Mouse (Mus musculus): ENCODE results near the gene Scg5. TPM values are rescaled to one million over a fixed set of nuclear protein-coding genes. Genes with fewer than 3 reads are reported as not detected.
A peak's percentile ranks its signal among the peaks of the same experiment; 100 is the strongest.

Gene Scg5
- 39.0 and 44.4 TPM in 2 replicates for total RNA-seq (2021)
- long read RNA-seq, experiment 1, transcript Scg5-201 (6 exons, 1,208 nt): major isoform, 55 of 68 reads
- long read RNA-seq, experiment 1, partial matches to known transcripts: 9 of 68 reads
- long read RNA-seq, experiment 1, other reads (novel, unspliced or antisense): 4 of 68 reads
- long read RNA-seq, experiment 2, transcript Scg5-201 (6 exons, 1,208 nt): major isoform, 47 of 62 reads
- long read RNA-seq, experiment 2, partial matches to known transcripts: 11 of 62 reads
- long read RNA-seq, experiment 2, other reads (novel, unspliced or antisense): 4 of 62 reads

DNA sequence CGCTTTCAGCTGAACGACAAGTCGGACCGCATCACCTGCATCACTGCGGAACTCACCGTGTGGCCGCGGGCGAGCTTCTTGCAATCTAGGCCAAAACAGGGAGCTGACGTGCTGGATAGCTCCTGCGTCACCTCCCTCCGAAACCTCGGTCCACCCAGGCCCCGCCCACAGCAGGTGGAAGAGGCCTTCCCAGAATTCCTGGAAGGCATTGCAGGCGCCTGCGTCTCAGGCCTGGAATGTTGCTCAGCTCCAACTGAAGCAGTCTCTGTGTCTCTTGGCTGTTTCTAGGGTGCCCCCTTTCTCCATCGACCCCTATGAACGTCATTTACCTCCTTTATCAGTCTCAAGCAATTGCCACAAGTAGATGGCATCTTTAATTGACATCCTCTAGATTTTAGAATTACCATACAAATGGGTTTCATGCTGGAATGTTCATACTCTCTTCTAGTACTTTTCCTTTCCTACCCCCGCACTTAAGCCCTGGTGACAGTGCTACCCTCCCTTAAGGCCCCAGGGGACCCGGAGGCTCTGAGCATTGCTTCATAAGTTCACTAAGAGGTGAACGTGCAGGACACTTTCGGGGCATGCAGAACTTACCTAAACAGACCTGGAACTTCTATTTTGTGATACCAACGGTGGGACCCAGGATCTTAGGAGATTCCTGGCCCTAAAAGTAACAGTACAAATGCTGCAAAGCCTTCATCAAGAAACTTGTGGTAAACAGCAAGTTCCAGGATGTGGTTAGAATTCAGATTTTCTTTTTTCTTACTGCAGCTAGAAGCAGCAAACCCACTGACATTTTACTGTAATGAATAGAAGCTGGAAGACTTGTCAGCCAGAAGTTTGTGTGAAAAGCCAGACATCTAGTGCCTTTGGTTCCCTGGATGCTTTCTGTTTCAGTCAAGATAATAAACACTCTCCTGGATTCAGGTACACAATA lies at the start of gene Scg5:
Gene Scg5, minus strand, starts transcription at position 179 of the 940 bp plus-strand sequence.
- peak; percentile 79 for DNase-seq

DNA sequence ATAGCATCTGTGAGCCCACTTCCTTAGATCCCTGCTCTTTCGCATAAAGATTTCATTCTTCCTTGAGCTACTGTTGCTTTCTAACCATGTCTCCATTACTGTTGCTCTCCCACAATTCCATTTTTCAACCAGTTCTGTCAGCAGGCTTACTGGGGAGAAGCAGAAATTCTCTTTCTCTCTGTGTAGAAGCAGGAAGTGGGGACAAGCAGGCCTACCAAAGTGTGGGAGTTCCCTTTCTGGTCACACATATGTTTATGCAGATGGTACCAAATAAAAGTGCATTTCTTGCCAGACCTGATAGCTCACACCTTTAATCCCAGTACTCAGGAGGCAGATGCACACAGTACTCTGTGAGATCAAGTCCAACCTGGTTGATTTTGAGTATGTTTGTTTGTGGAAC lies 41.2 kb upstream of the Scg5 start:
- no peak for DNase-seq

DNA sequence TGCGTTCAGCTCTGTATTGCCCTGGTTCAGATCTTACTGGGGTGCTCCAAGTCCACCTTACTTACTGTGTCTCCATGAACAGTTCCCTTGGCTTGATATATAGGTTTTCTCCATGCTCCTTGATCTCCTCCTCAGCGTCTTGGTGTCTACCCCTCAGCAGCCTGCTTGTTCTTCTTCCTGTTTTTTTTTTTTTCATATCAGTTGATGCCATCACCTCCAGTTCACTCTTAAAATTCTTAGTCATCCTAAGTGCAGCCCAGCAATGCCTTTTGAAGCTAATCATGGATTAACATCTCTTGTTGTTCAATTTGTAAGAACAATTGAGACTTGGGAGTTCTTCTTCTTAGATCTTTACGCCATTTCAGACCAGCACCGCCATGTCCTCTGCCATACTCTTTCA lies 39.5 kb upstream of the Scg5 start:
- no peak for DNase-seq

DNA sequence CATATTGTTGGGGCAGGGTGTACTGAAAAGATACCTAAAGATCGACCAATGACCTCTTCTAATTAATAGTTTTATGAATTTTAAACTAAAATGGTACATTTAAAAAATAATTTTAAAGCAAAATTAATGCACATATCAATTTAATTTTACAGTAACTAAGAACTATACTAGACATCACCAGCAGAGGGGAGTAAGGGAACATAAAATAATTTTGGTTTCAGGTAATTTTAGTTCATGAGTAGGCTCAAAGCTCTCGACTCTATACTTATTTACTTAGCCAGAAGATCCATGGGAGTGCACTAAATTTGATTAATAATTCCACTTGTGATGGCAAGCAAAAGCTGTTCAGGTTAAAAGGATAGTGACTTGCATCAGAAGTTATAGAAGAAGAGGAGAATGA lies 37.2 kb upstream of the Scg5 start:
- DNase-seq: no peak

DNA sequence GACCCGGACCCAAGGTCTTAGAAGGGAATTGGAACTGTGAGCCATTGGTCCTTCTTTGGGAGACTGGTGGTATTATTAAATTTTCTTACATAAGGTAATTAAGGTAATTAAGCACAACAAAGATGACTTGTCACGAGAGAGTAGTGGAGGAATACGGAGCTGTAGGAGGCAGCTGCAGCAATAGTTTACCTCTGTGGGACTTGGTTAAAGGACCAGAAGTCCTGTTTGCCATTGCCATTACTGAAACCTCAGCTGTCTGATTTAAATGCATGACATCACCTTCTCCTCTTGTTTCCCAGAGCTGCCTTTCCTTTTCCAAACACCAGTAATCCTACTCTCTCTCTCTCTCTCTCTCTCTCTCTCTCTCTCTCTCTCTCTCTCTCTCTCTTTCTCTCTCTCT lies 20.2 kb upstream of the Scg5 start:
- DNase-seq: no peak

DNA sequence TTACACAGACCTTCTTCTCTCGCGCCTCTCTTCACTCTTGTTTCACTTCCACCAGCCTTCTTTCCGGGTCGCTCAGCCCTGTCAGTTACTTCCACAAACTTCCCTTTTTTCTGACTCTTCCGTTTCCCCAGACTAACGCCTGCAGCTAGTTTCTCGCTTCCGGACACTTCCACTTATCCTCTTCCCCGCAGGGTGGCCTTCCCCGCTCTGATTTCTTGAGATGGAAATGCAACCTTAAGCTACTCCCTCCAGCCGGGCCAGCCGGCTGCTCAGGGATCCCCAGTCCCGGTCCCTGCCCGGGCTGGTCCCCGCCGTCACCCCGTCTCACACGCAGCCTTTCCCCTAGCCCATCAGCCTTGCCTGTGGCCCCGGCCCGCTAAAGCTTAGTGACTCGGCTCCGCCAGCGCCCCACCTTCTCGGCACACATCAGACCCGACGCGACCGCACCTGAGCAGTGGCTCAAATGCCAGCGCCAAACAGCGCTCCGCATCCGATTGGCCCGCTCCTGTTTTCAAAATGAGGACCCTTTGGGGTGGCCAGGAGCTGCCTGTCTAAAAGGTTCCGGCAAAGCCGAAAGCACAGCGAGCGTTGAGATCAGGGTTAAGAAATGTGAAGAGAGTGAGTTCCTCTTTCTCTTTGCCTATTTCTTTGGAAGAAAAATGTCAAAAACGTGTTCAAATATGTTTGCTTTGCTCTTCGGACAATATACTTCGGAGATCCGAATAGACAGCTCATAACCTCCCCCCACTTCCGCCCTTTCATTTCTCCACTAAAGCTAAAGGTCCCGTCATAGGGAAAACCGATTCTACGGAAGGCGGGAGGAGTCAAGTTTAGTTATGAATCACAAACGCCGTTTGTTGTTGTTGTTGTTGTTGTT lies 19.6 kb upstream of the Scg5 start, which contains the start of gene Arhgap11a:
Gene Arhgap11a, minus strand, starts transcription at position 417 of the 877 bp plus-strand sequence.
- peak; percentile 93 for DNase-seq

DNA sequence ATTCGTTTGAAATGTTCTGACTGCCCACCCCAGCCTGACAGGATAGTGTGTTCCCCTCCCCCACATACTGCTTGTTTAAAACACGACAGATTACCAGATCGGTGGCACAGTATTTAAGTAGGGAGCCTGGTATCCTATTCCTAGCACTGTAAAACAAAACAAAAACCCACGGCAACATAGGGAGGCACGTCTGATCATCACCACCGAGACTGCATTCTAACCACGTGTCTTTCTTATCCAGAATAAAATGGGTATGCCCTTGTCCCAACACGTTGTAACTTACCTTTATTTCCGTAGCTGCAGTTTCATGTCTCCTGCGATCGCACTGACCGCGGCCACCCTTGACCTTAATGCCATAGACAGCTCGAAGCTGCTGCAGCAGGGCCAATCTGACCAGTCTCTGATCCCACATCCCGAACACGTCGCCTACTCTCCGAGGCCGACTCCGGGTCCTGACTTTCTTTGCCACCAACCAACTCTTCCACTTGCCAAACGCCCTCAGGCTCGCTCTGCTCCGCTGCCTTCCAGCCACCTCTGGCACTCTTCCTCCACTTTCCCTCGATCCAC lies 18.8 kb upstream of the Scg5 start:
- DNase-seq: no peak

DNA sequence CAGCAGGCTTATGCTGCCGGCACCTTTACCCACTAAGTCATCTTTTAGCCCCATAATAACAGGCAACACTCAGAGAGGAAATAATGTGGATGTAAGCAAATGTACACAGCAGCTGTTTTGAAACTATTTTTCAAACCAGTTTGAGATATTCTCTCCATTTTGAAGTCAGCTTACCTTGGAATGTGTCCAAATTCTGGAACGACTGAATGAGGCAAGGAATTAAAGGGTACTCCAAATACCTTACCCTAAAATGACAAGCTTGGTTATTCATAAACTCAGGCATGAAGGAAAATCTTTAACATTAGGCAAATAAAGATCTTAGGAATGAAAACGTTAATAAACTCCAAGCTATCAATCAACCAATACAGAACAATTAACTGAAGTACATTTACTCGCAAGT lies 16.2 kb upstream of the Scg5 start:
- no peak for DNase-seq

DNA sequence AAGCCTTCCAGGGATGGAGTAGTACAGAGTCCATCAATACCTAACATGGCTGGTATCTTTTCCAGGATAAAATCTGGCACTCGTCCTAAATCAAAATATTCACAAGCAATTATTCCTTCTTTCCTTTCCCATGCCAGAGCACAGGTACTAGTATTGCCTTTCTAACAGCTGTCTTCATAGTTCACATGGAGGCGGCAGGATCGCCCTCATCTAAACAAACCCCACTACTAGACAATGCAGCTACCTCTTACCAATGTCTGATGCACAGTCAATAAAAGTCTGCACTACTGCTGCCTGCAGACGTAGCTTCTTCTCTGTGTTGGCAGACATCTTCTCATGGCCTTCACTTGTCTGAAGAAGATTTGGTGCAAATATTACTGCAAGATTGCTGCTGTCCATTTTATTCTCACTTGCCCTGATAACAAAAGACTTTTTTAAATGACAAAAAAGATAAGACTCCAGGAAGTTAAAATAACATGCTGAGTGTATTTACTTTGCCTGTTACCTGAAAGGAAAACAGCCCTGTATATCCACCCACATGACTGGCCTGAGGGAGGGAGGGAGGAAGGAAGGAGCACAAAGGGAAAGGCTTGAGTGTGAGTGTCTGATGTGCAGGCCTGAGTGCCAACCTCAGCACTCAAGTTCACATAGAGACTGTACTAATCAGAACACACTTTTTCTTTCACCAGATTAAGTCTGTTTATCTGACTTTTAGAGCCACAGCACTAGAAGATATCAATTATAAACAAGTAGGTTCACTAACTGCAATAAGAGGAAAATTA lies 12.9 kb upstream of the Scg5 start:
- no peak for DNase-seq

DNA sequence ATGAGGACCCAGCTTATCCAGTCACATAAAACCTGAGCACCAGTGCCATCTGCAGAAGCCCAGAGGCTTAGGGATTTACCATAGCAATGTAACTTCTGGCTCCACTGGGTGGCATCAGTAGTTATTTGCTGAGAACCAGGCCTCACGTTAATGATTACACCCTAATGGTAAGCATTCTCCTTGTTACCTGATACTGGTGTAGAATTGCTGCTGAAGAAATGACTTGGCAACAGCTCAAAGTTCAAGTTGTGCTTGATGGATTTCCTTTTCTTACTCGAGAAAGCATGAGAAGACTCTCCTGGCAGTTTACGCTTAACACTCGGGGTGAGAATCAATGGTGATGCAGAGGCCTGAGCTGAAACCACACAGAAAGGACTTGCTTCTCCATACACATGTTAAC lies 10.6 kb upstream of the Scg5 start:
- DNase-seq: no peak

DNA sequence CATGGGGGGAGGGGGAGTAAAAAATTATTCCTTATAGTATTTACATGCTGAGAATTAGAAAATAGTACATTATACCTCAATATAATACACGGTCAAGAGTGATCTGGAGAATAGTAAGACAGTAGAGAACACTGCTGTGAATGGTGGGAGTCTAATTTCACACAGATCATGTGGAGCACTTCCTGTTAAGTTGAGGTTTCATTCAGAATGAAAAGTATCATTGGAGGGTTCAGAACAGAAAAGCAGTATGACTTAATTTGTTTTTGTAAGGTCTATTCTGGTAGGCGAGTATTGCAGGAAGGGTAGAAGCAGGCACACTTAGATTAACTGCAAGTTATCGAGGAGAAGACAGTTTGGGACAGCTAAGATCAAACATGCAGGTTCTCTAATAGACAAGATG lies 6.3 kb upstream of the Scg5 start:
- no peak for DNase-seq

DNA sequence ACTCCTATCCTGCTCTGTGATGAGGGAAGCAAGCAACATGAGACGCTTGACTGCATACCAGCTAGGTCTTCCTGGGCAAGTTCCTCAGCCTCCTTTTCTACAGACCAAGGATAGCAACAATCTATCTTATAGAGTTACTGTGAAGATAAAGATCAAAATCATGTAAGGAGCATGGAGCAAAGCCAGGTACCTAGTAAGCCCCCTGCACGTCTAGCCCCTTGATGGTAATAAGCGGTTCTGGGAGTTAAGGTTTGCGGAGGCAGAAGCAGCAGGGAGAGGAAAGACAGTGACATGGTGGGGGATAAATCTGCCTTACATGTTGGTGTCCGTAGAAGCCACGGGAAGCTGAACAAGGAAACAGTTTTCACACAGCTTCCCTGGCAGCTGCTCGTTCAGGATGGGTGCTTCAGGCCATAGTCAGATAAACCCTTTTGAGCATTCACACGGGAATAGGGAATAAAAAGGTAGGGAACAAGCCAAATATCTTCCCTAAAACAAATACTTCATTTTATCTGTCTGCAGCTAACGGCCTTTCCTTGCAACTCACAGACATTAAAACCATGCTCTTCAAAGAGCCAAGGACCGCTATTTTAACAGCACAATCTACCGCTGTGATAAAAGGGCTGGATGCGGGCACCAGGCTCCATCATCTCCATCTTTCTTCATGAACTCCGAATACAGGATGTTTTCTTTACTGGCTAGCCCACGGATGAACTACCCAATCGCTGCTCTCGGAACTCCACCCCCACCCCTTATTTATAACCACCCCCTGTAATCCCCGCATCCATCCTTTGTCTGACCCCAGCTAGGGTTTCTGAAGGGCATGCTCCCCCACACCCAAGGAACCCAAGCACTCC lies 607 bp downstream of the Scg5 start:
- DNase-seq: no peak

DNA sequence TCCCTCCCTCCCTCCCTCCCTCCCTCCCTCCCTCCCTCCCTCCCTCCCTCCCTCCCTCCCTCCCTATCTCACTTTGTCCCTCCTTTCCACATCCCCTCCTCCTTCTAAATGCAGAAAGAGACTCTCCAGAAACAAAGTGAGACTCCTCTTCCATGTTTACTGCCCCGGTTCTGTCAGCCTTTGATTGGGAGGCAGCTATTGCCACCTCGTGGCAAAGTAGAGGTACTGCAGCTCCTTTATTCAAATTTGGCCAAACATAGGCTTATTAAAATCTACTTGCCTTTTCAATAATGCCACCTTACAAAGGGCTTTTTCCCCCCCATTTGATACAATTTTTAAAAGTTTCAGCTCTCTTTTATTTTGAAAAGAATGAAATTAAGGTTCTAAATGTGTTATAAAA lies 5.0 kb downstream of the Scg5 start:
- peak; percentile 34 for DNase-seq

DNA sequence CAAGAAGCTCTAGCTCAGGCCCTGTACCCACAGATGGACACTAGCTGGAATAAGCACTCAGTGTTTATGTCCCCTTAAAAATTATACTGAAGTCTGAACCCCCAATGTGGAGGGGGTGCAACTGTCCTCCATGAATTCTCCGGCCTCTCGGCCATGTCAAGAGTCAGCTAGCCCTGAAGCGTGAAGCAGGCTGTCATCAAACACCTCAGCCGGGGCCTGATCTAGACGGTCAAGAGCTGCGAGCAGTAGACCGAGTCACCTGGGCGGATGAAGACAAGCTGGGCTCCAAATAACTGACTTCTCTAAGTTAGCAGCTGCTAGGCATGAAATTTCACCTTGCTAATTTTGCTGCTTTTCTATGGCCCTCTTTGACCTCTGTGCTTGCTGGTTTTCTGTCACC lies 6.6 kb downstream of the Scg5 start:
- DNase-seq: no peak

DNA sequence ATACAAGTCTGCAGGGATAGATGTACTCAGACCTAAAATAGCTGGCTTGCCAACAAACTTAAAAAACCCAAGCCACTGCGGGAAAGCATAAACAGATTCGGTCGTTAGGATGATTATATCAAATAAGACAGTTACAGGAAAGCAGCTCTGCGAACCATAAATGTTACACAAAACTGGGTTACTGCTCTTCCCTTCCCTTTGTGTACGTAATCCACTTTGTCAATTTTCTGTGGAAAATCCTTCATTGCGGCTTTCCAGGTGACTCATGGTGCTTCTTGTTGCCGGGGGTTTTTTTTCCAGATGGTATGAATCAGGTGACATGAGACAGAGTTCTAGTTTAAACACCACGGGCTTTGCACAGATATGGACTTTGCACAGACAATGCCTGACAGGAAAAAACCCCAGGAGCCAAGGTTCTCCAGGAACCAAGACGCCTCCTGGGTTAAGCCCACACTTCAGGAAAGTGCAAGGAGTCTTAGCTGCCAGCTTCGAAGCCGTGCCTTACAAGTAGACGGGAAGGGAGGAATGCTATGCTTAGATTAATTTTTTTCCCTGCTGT lies 7.7 kb downstream of the Scg5 start:
- DNase-seq: no peak

DNA sequence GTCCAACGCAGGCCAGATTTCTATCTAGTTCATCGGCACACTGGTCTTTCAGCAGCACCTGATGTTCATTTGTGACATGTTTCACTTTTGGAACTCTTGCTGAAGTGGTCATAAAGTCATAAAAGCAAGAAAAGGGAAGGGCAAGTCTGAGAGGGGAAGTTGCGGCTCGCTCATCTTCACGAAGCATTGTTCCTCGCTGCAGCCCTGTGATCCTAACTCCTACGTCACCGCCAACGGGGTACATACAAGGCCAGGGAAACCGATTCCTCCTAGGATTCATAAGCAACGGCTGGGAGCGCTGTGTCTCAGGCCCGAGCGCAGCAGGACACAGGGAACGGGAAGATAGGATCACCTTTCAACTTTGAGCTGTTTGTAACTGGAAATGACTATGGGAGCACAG lies 8.8 kb downstream of the Scg5 start:
- no peak for DNase-seq

DNA sequence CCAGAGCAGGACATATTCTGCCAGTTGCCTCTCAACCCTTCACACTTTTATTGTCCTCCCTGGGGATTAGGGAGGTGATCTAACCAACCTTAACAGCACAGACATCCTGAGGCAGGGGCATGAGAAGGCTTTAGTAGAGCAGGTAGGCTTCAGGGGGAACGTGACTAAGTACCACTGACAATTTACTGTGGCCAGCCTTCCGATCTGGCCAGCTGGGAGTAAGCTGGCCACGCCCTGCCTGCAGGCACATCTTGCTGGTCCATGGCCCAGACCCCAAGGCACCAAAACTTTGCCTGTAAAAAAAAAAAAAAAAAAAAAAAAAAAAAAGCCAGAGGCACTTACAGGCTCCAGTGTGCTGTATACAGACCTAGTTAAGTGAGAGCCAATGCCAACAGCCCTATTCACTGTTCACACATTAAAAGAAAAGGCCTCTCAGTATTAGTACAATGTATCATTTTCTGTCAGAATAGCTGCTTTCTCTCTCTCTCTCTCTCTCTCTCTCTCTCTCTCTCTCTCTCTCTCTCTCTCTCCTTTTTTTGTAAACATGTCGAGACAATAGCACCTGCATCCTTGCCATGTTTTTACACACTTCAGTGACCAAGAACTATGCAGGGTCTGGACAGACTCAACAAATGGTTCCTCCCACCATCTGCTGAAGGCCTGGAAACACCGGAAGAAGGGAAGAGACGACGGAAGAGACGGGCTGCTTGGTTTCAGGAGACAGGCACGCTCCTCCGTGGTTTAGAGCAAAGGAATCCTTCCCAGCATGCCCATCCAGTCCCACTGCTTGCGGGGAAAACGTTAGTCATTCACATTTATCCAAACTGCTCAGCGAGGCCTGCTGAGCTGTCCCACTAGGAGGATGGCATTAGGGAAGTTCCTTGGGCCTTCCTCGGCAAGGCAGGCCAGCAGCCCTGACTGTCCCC lies 11.0 kb downstream of the Scg5 start:
- no peak for DNase-seq

DNA sequence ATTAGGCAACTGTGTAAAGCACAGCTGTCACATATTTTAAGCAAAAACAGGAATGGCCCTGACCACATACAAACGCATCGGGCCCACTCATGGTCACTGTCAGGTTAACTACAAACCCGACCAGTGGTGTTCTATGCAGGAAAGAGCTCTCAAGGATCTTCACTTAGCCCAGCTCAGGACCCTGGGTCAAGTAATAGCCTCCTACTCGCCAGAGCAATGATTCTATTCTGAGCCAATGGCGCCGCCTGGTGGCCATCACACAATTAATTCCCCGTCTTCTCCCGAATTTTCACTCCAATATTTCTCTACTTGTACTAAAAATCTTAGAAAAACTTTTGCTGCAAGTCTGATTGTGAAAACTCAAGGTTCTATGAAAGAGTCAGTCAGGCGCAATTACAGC lies 21.3 kb downstream of the Scg5 start:
- peak; percentile 87 for DNase-seq
